Mouse (Mus musculus) MEL (cell line): ENCODE results near the gene Gm7030.
"Not testable (repeated sequence)": the region's sequence is repeated elsewhere in the genome, so short reads cannot be mapped to it uniquely, and the experiment has no call there.

ENCODE experiments used
- CHD1 ChIP-seq: IDR thresholded peaks from 2 replicates; pipeline ENCODE4 v1.6.1; 2012; ENCODE audit warnings: low read depth, mild to moderate bottlenecking, inconsistent platforms, low read length, improper control_type of control experiment
- CTCF ChIP-seq, 3 experiments: IDR thresholded peaks in 2 of 3; conservative IDR thresholded peaks in 1 of 3; 2 replicates each; pipeline ENCODE4 v1.5.1; 2011 to 2012; ENCODE audit warnings: low read length in 3 of 3, low read depth in 2 of 3, mild to moderate bottlenecking in 2 of 3, improper control_type of control experiment in 1 of 3, inconsistent platforms in 1 of 3, mixed read lengths in 1 of 3, moderate library complexity in 1 of 3; ENCODE audit not compliant: control insufficient read depth in 1 of 3, insufficient read depth in 1 of 3, poor library complexity in 1 of 3, severe bottlenecking in 1 of 3
- EP300 ChIP-seq, 2 experiments: IDR thresholded peaks; 2 replicates each; pipeline ENCODE4 v1.6.1; 2011; ENCODE audit warnings: improper control_type of control experiment in 2 of 2, low read length in 2 of 2, low read depth in 1 of 2, mild to moderate bottlenecking in 1 of 2
- ETS1 ChIP-seq: IDR thresholded peaks from 2 replicates; pipeline ENCODE4 v1.6.1; 2012; ENCODE audit warnings: low read depth, mild to moderate bottlenecking, inconsistent platforms, low read length, improper control_type of control experiment, moderate library complexity
- KAT2A ChIP-seq: conservative IDR thresholded peaks from 2 replicates; pipeline ENCODE4 v1.6.1; 2012; ENCODE audit warnings: low read depth, low read length, improper control_type of control experiment, inconsistent platforms
- MAFK ChIP-seq: IDR thresholded peaks from 2 replicates; pipeline ENCODE4 v1.6.1; 2011; ENCODE audit warnings: low read depth, mild to moderate bottlenecking, low read length, improper control_type of control experiment, borderline replicate concordance
- MAX ChIP-seq: IDR thresholded peaks from 2 replicates; pipeline ENCODE4 v1.6.1; 2011; ENCODE audit warnings: low read length, improper control_type of control experiment
- MAZ ChIP-seq: IDR thresholded peaks from 2 replicates; pipeline ENCODE4 v1.6.1; 2012; ENCODE audit warnings: low read depth, mild to moderate bottlenecking, inconsistent platforms, low read length, improper control_type of control experiment
- MXI1 ChIP-seq: IDR thresholded peaks from 2 replicates; pipeline ENCODE4 v1.6.1; 2011; ENCODE audit warnings: mild to moderate bottlenecking, low read depth, low read length, improper control_type of control experiment
- POLR2A ChIP-seq, 2 experiments: IDR thresholded peaks; 2 replicates each; pipeline ENCODE4 v1.6.1; 2011 to 2012; ENCODE audit warnings: low read length in 2 of 2, mild to moderate bottlenecking in 2 of 2, control low read depth in 1 of 2, improper control_type of control experiment in 1 of 2, low read depth in 1 of 2, moderate library complexity in 1 of 2; ENCODE audit not compliant: control insufficient read depth in 1 of 2, insufficient read depth in 1 of 2, poor library complexity in 1 of 2
- POLR2AphosphoS2 ChIP-seq: IDR thresholded peaks from 2 replicates; pipeline ENCODE4 v1.6.1; 2011; ENCODE audit warnings: low read length, improper control_type of control experiment
- SIN3A ChIP-seq: IDR thresholded peaks from 2 replicates; pipeline ENCODE4 v1.6.1; 2012; ENCODE audit warnings: low read length, improper control_type of control experiment, inconsistent platforms
- USF1 ChIP-seq: IDR thresholded peaks from 2 replicates; pipeline ENCODE4 v1.6.1; 2014; ENCODE audit warnings: low read depth, mild to moderate bottlenecking, inconsistent platforms, low read length, improper control_type of control experiment, moderate library complexity

DNA sequence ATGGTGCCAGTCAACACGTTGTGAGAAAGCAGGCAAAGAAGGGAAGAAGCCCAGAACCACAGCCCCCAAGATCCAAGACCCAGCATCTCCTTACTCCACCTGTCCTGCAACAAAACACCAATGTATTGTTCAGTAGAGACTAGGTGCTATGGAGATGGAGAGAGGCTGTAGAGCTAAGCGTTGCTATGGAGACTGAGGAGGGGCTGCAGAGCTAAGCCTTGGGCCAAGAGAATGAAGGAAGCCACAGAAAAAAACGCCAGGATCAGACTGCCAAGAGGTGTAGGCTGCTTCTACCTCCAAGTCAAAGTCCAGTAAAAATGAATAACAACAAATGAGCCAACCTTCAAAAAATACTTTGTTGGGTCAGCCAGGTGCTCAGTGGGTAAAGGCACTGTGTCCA lies 12.7 kb downstream of the Gm7030 start:
- not testable (repeated sequence) for TF ChIP-seq MAX; CTCF (IDR thresholded peaks at IDR 0.05 in 2 of 3, conservative IDR thresholded peaks at IDR 0.05 in 1 of 3; ENCODE audit: control insufficient read depth in 1 of 3, insufficient read depth in 1 of 3, low read depth in 2 of 3, low read length in 3 of 3, poor library complexity in 1 of 3, severe bottlenecking in 1 of 3); EP300 (IDR thresholded peaks at IDR 0.05; ENCODE audit: low read depth in 1 of 2, low read length in 2 of 2); MAFK; CHD1; ETS1; MXI1; SIN3A; USF1; MAZ; KAT2A; POLR2A (IDR thresholded peaks at IDR 0.05; ENCODE audit: control insufficient read depth in 1 of 2, insufficient read depth in 1 of 2, low read depth in 1 of 2, low read length in 2 of 2, poor library complexity in 1 of 2); POLR2AphosphoS2
